Mouse (Mus musculus) frontal cortex, postnatal 14 days (tissue): Measurements from ENCODE around the gene Nt5m.
A peak's percentile ranks its signal among the peaks of the same experiment; 100 is the strongest.

Experiments used
- DNase-seq, 2 experiments: peaks; one replicate each; pipeline ENCODE4 v3.0.0; 2022; ENCODE audit warnings: low spot score in 2 of 2

Nt5m gene

DNA sequence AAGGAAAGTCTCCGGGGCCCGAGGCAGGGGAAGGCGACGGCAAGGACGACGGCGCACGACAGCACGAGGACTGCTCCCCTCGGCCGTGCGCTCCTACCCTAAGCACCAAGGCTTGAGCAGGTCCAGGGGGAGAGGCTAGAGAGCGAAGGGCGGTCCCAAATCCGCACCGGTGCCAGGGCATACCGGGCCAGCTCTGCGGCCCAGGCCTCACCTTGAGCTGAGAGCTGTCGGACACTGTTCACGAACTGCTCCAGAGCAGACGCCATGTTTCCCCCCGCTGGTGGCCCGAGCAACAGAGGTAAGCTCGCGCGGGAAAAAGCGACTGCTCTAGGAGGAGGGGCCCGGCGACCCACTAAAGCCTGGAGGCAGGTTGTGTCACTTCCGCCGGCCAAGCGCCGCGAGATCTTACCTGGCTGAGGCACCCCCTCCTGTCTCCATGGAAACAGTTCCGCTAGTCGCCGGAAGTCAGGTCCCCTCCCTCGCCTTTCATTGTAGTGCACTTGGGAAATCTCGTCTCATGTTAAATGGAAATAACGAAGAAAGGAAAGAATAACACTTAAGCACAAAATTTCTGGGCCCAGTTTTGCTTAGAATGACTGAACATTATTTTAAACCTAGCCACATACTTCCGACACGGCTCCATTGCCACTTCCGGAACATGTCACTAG, 346 bp downstream of the Nt5m start, which contains the start of gene Cops3:
Gene Cops3, minus strand, starts transcription at position 380 of the 668 bp plus-strand sequence.
- peak; percentile 91 to 93 for DNase-seq

DNA sequence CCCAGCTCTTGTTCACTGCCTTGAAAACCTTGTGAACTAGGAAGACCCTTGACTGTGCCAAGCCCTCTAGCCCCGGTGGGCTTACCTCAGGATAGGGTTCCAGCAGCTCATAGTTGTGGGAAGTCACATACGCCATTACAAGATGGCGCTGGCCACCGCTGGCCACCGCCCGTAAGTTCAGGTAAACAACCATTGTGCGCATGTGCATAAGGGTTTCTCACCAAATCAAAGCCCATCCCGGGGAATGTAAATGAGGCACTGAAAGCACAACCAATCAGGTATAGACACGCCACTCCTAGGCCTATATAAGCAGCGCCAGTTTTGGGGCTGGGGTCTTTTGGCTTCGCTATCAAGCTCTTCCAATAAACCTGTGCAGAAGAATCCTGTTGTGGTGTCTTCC, 7.1 kb downstream of the Nt5m start:
- DNase-seq: no peak

DNA sequence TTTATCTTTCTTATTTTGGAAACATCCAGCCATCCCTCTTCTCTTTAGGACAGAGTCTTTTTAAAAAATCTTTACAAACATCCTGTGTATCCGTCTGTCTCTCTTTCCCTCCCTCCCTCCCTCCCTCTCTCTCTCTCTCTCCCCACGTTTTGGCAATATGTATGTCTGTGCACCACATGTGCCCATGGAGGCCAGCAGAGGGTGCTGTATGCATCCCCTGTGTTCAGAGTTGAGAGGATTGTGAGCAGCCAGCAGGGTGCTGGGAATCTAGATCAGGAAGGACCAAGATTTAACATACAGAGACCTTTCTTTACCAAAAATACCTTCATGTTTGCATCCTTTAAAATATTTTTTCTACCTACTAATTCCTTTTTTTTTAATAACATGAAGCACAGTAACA, 7.9 kb downstream of the Nt5m start:
- DNase-seq: no peak

GRCm38 (mm10) chr11:59847891-59848884, 8.9 kb downstream of the Nt5m start:
- DNase-seq: peak; percentile 53 to 69

DNA sequence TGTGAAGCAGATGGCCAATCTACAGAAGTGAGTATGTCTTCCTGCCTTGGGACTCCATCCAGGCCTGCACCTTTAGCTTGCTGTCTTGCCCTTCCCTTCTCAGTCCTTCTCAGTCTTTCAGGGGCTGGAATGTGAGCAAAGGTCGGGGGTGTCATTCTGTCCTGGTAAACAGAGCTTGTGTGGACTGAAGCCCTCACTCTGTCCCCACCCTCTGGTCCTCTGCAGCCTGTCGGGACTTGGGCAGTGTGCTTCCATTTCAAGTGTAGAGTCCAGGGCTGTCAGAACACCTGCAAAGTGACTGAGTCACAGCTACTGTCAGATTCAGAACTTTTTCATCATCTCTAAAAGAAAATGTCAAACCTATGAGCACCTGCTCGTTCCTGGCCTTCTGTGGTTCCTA, 13.6 kb downstream of the Nt5m start:
- DNase-seq: no peak

- DNase-seq: no peak
Observed at GRCm38 (mm10) chr11:59860467-59860866, 21.2 kb downstream of the Nt5m start.

DNA sequence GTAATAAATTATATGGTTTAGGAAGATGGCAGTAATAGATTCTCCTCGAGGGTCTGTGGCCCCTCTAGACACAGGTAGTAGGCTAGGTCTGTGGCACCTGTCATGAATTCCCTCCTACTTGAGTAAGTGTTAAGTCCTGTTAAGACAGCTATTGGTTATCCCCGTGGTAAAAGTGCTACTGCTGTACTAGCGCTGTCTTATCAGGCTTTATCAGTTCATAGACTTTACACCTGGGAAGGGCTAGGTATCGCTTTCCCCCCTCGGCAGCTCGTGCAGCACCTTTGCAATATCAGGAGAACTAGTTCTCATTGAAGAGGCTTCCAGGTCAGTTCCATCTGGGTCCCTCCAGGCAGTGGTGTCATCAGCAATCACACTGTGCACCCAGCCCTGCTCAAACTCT, 25.1 kb downstream of the Nt5m start:
- no peak for DNase-seq

DNA sequence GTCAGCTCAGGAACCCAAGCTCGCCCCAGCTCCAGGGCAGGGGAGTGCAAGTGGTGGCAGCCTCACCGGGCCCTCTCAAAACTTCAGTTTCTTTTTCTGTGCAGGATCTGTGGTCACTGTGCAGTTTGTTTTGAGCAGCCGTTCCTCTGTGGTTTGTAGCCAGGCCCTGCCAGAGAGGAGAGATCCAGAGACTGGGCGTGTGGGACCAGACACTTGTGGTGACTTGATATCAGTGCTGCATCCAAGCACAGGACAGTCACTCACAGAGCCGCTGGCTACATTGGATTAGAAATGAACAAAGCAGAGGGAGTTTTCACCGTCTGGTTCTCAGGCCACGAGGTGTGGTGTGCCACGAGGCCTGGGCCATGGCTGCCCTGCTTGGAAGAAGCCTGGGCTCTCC, 32.9 kb downstream of the Nt5m start:
- no peak for DNase-seq

DNA sequence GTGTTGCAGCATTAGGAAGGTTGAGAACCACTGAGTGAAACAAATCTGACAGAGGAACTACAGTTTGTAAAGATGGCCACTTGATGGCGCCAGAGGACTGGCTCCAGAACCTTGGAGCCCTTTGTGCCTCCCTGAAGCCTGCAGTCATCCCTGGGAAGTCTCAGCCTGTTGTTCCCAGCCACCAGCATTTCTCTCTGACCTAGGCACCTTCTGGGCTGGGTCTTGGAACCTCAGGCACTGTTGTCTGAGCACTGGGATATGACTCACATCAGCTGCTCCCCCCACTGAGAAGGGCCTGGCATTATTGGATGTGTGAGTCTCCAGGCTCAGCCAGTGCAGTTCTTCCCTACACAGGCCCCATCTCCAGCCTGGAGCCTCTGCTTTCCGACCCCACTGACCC, 40.8 kb downstream of the Nt5m start:
- DNase-seq: peak; percentile 61 to 79

DNA sequence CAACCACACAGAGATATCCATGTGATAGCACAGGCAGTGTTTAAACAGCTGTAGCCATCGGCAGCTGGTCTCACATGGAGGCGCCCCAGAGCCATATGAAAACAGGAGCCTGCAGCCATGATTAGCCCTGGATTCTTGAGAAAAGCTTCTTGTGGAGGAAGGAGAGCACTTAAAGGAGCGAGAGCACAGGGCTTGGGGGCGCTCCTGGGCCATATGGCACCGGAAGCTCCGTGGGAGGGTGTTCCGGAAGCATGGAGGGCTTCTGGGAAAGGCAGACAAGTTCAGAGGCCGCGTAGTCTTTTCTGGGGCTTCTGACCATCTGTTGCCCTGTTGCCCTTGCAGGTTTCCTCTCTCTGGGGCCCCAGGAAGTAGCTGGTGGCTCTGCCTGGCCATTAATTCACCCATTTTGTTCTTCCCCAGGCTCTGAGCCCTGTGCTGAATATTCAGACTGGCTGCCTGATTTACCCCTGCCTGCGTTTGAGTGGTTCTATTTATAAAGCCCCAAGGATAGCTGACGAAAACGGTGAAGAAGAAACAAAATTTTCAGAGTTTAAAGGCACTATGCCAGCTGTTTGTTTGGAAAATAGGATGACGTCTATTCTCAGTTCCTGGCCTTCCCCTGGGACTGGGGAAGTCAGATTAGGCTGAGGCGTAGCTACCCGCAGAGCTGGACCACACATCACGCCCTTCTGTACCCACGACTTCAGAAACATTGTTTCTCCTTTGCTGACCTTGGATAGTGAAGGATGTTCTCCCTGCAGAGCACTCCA, 46.2 kb downstream of the Nt5m start:
- peak in 1 of 2 experiments; percentile 40 for DNase-seq

- no peak for DNase-seq
Observed at GRCm38 (mm10) chr11:59886952-59887351, 47.7 kb downstream of the Nt5m start.

- DNase-seq: peak in 1 of 2 experiments; percentile 2
Observed at GRCm38 (mm10) chr11:59888151-59888550, 48.9 kb downstream of the Nt5m start.

GRCm38 (mm10) chr11:59891854-59892253, 52.6 kb downstream of the Nt5m start:
- DNase-seq: no peak

DNA sequence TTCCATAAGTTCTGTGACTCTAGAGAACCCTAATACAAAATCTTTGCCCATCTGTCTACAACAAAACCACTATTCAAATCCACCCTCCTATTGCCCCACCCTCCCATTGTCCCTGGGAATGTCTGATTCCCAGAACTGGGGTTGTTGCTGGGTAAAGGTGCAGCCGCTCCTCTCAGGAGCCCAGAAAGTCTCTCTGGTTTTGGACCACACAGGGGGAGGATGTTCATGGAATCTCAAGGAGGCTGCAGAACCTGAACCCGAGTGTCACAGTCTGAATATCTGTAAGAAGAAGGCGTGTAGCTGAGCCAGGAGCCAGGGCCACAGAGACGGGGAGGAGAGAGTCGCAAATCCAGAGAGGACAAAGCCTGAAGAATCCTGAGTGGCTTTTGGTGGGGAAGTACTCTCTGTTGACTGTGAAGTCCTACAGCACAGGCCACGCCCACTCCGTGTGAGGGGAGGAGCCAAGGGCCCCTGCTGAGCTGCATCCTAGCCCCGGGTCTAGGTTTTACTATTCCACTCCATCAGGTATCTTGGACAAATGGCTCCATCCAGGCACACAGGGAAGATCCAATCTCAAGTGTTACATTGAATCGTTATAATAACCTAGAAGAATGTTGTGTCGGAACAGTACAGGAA, 54.0 kb downstream of the Nt5m start:
- DNase-seq: no peak

DNA sequence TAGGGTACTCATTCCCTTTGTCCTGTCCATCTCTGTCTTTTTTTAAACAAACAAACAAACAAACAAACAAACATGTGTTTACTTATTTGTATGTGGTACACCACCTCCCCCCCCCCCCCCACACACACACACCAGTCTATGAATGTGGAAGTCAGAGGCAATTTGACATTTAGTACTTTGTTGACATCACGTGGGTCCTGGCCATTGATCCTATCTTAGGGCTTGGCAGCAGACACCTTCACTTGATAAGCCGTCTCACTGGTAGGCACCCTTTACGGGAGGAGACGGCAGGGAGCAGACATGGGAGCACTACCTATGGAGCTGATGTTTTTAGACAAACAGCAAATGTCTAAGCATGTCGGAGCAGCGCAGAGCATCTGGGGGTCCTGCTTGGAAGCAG, 55.7 kb downstream of the Nt5m start:
- DNase-seq: no peak

DNA sequence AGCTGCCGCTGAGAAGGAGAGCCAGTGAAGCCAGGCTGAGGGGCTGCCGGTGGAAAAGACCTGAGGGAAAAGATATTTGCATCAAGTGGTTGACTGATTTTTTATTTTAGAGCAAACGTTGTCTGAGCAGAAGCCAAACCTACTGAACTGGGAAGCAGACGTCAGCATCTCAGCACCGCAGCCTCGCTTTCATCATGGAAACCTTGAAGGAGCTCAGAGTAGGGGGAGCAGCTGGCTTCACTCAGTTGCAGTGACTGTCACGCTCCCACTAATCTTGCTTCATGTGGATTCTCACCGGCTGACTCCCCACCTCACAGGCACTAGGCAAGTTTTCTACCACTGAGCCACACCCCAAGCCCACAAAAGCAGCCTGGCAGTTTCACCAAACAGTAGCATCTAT, 56.1 kb downstream of the Nt5m start:
- no peak for DNase-seq

- DNase-seq: no peak
Observed at GRCm38 (mm10) chr11:59897981-59898599, 58.8 kb downstream of the Nt5m start.

GRCm38 (mm10) chr11:59899711-59900685, 60.8 kb downstream of the Nt5m start:
- DNase-seq: no peak

DNA sequence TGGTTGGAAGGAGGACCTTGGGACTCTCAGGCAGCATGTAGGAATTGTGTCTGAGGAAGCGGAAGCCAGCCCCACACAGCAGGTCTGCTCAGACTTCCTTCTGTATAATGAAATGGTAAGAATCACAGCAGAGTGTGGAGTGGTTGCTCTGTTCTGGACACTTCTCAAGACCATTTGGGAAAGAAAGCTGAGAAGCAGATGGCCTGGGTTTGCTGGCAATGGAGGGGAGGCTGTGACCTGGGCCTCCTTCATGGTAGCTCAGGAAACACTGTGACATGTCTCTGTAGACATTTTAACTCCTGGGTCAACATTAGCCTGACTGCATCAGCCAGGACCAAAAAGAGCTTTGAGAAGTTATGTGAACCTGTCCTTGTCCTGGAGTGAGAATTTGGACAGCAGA, 61.7 kb downstream of the Nt5m start:
- DNase-seq: no peak
